Mouse (Mus musculus): Measurements from ENCODE around the gene Taf11.

Taf11 gene

DNA sequence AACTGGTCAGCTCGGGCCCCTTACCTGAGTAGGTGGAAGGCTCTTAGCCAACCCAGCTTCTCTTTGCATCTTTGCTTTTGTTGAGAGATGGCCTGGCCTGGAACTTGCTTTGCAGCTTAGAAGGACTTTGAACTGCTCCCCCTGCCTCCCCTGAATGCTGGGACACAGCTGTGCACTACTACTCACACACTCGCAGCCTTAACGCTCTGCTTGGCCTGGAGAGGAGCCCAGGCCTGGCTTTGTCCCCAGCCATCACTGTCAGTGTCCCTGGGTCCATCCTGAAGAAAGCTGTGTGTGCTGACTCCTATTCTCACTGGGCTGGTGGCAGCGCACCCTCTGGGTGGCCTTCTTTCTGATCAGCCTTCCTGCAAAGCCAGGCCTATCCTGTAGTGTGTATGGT is 11.0 kb upstream of the Taf11 start:
- DNase-seq (ENCODE audit: low spot score), result no peak

- DNase-seq (ENCODE audit: low spot score), result peak; percentile 49
Observed at GRCm38 (mm10) chr17:27916366-27916765, 6.7 kb upstream of the Taf11 start.

GRCm38 (mm10) chr17:27914742-27915141 is 5.1 kb upstream of the Taf11 start:
- no peak for DNase-seq (ENCODE audit: low spot score)

- no peak for DNase-seq (ENCODE audit: low spot score)
Observed at GRCm38 (mm10) chr17:27911371-27911770, 1.7 kb upstream of the Taf11 start.

GRCm38 (mm10) chr17:27908888-27909621 is 589 bp downstream of the Taf11 start, which contains the start of gene Anks1:
Gene Anks1 (plus strand): TSS chr17:27909306.
- peak; percentile 87 for DNase-seq (ENCODE audit: low spot score)

DNA sequence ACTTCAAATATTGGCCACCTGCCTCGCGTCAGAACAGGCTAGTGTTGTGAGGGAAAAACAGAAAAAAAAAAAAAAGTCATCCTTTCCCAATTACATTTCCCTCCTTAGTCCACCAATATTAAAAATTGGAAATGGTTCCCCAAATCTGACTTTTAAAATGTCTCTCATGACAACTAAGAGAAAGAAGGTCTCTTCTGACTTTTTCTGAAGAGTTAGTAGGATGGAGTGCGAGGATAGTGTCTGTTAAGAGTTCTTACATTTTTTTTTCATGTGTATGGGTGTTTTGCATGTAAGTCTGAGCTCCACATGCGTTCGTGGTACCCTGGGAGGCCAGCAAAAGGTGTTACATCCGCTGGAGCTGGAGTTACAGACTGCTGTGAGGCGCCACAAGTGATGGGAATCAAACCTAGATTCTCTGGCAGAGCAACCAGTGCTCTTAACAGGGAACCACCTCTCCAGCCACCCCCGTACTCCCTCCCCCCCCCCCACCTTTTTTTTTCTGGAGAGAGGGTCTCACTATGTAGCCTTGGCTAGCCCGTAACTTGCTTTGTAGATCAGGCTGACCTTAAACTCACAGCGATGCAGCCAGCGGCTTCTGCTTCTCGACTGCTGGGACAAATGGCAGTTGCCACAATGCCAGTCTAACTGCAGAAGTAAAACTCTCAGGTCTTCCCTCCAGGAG is 1.3 kb downstream of the Taf11 start:
- DNase-seq (ENCODE audit: low spot score), result no peak

DNA sequence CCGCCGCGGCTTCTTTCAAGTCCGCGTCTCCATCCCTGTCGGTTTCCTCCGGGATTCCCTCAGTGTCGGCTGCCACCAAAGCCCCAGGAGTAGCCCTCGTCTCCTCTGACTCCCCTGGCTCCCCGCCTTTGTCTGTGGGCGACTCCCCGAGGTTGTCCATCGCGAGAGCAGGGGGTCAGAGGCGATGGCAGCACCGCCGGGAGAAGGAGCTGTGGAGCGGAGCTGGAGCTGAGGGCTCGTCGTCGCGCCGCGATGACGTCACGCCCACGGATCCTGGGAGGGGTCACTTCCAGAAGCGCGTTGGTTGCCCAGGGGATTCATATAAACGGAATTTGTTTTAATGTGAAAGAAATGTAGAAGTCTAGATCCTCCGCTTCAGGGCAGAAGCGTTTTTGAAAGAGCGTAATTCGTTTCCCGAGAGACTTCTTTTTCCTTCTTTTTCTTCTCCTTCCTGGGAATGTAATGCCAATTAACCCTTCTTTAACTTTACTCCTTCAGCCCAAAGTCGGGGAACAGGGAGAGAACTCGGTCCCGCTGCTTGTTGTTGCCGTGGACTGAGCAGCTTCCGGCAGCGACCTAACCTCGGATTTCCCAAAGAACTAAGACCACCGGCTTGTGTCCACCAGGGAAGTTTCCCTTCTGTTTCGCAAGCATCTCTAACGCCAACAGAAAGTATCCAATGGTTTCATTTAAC is 2.0 kb downstream of the Taf11 start:
- DNase-seq (ENCODE audit: low spot score), result peak; percentile 93

DNA sequence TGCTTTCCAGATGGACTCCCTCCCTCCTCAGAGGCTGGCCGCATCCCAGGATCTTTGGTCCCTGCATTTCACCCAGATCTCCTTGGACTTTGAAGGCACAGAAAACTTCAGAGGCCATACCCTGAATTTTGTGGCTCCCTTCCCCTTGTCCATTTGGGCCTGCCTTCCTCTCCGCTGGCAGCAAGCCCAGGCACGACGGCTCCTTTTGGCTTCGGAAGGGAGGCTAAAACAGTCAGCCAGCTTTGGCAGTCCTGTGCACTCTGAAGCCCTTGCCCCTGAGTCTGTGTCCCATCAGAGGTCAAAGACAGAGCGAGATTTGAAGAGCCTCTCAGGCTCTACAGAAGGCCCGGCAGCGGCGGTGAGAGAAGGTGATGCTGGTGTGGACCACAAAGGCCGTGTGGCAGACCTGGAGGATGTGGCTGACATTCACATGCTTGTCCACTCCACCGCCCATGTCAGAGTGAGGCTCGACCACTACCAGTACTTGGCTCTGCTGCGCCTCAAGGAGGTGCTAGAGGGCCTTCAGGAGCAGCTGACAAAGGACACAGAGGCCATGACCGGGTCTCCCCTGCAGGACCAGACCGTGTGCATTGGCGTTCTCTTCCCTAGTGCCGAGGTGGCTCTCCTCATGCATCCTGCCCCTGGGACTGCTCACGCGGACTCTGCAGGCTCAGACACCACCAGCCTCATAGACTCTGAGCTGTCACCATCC is 23.0 kb downstream of the Taf11 start:
- no peak for DNase-seq (ENCODE audit: low spot score)

GRCm38 (mm10) chr17:27883994-27884393 is 25.6 kb downstream of the Taf11 start:
- DNase-seq (ENCODE audit: low spot score), result no peak

GRCm38 (mm10) chr17:27883129-27883528 is 26.5 kb downstream of the Taf11 start:
- no peak for DNase-seq (ENCODE audit: low spot score)

DNA sequence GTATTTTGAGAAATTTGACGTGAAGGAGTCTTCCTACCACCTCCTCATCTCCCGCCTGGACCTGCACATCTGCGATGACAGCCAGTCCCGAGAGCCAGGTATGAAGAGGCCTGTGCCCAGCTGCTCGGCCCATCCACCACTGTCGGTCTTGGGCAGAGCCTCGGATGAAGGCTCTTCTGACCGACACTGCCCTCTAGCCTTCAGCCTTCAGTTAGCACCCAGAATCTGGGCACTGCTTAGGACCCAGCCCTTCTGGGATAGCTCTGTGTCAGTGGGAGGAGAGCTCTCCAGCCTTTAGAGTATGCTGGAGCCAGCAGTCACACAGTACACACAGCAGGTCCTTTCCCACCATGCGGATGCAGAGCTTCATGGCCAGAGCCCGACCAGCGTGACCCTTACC is 28.1 kb downstream of the Taf11 start:
- DNase-seq (ENCODE audit: low spot score), result no peak

DNA sequence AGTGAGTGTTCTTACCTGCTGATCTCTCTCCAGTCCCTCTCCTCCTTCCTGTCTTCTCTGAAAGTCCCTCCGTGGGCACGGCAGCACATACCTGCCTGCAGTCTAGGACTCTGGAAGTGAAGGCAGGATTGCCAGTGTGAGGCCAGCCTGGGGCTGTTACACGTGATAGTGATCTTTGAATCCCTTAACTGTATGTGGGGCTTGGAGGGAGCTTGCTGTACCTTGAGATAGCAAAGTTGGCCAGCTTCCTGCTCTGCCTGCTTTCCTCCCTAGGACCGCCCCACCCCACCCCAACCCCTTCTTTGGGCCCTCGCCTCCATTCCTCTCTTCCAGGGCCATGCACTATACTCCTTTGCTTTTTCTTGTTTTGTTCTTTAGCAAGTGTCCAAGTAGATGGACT is 35.1 kb downstream of the Taf11 start:
- DNase-seq (ENCODE audit: low spot score), result no peak

DNA sequence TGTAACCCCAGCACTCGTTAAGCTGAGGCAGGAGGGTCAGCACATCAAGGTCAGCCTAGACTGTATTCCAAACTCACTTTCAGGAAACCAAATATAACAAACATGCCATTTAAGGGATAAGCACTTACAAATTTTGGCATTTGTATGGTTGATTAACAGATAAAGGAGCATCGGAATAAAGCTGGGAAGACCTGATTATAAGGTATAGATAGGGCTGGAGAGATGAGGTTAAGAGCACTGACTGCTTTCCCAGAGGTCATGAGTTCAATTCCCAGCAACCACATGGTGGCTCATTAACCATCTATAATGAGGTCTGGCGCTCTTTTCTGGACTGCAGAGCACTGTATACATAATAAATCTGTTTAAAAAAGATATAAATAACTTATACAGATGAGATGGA is 36.1 kb downstream of the Taf11 start:
- DNase-seq (ENCODE audit: low spot score), result no peak

DNA sequence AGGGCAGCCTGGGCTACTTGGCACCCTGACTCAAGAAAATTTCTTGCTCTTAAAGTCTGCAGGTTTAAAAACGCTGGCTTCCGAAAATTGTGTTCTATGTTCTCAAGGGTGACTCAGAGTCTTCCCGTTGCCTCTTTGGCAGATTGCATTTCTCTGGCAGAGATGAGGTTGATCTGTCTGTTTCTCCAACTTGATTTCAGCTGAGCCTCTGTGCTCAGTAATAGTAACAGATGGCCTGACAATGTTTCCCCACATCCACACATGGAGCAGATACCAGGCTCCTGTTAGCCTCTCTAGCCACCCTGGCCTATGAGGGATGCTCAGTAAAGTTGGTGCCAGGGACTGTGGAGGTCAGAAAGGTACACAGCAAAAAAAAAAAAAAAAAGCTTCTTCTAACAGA is 37.8 kb downstream of the Taf11 start:
- no peak for DNase-seq (ENCODE audit: low spot score)

GRCm38 (mm10) chr17:27866737-27867136 is 42.9 kb downstream of the Taf11 start:
- DNase-seq (ENCODE audit: low spot score), result no peak

- no peak for DNase-seq (ENCODE audit: low spot score)
Observed at GRCm38 (mm10) chr17:27865461-27865860, 44.2 kb downstream of the Taf11 start.

GRCm38 (mm10) chr17:27859131-27859530 is 50.5 kb downstream of the Taf11 start:
- DNase-seq (ENCODE audit: low spot score), result no peak

DNA sequence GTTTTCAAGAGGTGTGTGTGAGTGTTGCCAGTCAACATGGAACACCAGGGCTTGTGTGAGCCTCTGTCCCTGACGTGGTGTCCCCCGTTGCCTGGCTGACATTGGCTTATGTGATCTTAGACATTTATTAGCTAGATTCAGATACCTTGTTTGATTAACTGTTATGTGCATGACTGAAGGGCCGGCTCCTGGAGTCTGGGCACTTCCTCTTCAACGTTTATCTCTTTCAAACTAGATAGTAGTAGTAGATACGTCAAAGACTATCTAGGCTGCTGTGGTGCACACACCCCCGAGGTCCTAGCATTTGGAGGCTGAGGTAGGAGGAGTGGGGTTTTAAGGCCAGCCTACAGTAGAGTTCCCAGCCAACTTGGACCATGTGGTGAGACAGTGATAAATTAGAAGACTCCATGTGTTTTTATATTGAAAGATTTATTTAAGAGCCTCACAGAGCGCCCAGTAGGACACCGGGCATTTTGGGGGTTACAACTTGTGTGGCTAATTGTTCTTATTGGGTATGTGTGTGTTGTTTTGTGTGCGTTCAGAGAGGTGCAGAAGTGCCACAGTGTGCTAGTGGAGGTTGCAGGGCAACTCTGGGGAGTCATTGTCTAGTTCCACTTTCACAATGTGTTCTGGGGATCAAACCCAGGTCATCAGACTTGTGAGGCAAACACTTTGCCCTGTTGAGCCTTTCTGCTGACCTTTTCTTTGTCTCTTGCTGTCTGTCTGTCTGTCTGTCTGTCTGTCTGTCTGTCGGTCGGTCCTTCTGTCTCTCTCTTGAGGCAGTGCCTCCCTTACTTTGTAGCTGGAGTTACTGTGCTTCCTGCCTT is 51.8 kb downstream of the Taf11 start:
- DNase-seq (ENCODE audit: low spot score), result no peak

GRCm38 (mm10) chr17:27856798-27857648 is 52.6 kb downstream of the Taf11 start:
- DNase-seq (ENCODE audit: low spot score), result peak; percentile 57

GRCm38 (mm10) chr17:27856265-27856797 is 53.3 kb downstream of the Taf11 start, which contains the start of gene Uhrf1bp1:
Gene Uhrf1bp1 (plus strand): TSS chr17:27856441.
- peak; percentile 86 for DNase-seq (ENCODE audit: low spot score)

Data from testis, postnatal 14 days (tissue).